Mouse (Mus musculus): ENCODE data around the gene Fv1. TPM values are rescaled to one million over a fixed set of nuclear protein-coding genes. Genes with fewer than 3 reads are reported as not detected.
"Not testable (repeated sequence)": the region's sequence is repeated elsewhere in the genome, so short reads cannot be mapped to it uniquely, and the experiment has no call there.

Fv1 gene
- 1 to 10 TPM; 8.9 to 9.5 TPM for total RNA-seq (2021)

DNA sequence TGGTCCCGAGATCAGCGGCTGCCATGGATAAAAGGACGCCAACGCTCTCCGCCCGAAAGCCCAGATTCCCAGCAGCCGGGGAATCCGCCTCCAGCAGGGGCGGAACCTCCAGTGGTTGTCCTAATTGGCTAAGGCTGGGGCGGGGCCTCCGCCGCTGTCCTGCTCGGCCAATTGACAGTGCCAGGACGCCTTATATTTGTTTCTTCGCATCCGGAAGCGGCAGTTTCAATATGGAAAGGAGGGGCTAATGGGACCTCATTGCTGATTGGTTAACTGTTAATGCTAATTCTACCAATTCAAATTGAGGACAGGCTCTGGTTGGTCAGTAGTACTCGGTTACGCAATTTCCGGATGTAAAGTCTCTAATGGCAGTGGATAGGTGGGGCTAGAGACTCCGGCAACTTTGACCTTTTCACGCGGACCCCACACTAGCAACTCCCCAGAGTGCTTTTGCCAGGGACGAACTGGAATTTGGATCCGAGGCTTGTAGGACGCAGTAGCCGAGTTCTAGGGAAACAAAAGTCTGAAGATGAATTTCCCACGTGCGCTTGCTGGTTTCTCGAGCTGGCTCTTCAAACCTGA, at the start of gene Fv1, which contains the start of gene Miip:
Fv1 (plus strand) TSS at position 530 of the 582 bp plus-strand sequence.
Miip (minus strand) TSS at position 367 of the 582 bp plus-strand sequence.
- peak; percentile 96 to 99 for DNase-seq (ENCODE audit: low spot score in 2 of 2)
- intact Hi-C loops (cut with DNase I) = loop anchor here (5.0 kb wide), 1 partner anchor 69 kb away; the partner anchor contains the start of gene Plod1

DNA sequence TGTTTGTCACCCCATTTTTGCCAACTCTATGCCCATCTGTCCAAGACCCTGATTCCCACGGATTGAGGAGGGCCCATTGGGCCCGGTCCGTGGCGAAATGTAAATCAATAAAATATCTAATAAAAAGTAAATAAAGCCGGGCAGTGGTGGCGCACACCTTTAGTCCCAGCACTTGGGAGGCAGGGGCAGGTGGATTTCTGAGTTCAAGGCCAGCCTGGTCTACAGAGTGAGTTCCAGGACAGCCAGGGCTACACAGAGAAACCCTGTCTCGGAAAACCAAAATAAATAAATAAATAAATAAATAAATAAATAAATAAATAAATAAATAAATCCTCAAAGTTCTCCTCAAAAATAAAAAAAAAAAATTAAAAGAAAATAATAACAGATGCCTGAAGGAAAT, 49.1 kb upstream of the Fv1 start:
- intact Hi-C loops (cut with DNase I) = loop anchor here (10.0 kb wide), 1 partner anchor 255 kb away; no protein-coding TSS in a partner anchor
- not testable (repeated sequence) for DNase-seq (ENCODE audit: low spot score in 2 of 2)

DNA sequence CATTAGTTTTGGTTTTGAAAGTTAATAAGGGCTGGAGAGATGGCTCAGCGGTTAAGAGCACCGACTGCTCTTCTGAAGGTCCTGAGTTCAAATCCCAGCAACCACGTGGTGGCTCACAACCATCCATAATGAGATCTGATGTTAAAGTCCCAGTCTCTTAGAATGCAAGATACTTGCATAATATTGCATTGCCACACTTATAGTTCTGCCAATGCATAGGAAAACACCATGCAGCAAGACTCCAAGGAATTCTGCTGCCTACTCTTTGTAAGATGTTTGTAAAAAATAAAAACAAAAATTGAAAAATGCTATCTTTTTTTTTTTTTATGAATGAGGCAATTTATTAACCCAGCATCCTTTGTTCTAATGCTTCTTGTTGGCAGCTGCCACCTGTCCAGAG, 47.4 kb upstream of the Fv1 start:
- intact Hi-C loops (cut with DNase I); DNase-seq (ENCODE audit: low spot score in 2 of 2): not testable (repeated sequence)

DNA sequence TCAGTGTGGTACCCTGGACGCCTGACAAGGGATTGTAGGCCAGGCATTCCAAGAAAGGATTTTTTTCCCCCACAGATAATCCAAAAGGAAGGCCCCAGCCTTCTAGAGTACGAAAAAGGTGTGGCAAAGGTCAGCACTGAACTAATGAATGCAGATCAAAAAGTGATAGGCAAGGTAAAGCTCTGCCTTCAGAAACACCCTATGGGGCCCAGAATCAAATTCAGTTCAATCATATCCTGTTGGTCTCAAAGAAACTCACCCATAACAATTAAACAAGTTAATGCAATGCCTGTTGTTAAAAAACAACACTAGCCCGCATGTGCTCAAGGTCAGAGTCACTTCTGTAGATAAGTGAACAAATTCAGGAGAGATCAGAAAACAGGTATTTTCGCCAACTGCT, 44.4 kb upstream of the Fv1 start:
- no peak for DNase-seq (ENCODE audit: low spot score in 2 of 2)

DNA sequence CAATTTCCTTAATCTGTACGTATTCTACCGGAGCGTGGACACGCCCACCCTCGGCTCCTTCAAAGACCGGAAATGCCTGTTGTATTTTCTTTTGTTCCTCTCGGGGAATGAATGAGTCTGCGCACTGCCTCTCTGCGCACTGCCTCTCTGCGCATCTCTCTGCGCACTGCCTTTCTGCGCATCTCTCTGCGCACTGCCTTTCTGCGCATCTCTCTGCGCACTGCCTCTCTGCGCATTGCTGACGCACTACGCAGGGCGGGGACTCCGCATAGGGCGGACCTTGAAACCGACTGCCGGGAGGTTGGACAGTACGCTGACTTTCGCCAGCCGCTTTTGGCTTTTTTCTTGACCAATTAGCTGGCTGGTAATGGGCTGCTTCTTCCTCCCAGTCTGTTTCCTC, 29.5 kb upstream of the Fv1 start:
- peak in 1 of 2 experiments; percentile 22 for DNase-seq (ENCODE audit: low spot score in 2 of 2)
- intact Hi-C loops (cut with DNase I) = not testable (repeated sequence)

More for the DNA sequence above, 44.4 kb upstream of the Fv1 start:
- intact Hi-C loops (cut with DNase I) = no loop called here

DNA sequence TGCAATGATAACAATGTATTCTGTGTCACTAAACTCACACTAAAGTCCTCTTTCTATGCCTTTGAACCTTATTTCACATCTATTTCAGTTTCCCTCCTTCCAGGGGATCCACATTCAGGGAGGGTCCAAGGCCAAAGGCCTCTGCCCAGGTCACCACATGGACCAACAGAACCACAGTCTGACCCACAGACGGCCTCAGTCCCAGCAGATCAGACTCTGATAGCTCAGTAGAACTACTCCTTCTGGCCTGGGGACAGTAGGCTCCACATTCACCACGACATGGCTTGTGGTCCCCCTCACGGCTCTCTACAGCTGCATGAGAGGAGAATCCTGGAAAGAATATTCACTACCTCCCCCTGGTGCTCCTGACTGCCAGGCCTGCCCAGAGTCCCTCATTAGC, 25.9 kb upstream of the Fv1 start:
- no peak for DNase-seq (ENCODE audit: low spot score in 2 of 2)
- intact Hi-C loops (cut with DNase I) = no loop called here

DNA sequence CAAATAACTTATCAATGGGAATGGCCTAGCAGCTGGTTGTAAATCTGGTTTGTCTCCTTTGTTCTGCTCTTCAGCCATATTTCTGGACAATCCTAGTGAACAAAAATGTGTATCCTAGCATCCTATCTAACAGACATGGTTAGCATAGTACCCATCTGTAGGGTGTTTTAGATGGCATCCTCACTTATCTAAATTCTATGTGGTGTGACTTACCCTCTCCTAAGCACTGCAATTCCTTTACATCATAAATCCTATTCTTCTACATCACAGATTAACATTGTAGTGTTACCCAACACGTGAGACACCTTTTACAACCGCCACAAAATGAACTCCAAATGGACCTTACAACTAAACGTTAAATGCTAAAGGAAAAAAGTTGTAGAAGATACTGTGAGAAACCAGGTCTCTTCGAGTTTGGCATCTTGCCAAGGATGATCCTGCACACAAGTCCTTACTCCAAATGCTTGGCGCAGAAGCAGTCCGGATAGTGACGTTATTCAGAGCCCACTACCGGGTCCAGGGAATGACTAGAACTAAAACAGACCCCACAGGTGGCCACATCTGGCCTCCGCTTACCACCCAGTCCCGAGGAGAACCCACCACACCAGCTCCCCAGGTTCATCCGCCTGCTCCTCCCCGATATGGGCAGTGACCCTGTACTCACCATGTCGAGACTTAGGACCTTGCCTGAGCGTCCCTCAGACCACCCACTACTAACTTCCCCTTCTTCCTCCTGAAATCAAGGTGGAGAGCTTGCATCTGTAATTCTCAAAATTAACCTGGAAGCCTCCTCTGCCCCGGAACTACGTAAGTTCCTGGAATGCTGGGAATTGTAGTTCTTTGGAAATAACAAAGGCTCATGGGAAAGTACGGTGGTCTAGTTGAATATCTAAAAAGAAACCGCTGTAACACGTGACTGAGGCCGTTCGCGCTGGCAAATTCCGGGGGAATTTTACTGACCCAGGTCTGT, 20.9 kb upstream of the Fv1 start, which contains the start of gene Zfp933:
Zfp933 (minus strand) TSS at position 753 of the 970 bp plus-strand sequence.
- intact Hi-C loops (cut with DNase I) = no loop called here
- DNase-seq (ENCODE audit: low spot score in 2 of 2) = peak; percentile 84 to 95

DNA sequence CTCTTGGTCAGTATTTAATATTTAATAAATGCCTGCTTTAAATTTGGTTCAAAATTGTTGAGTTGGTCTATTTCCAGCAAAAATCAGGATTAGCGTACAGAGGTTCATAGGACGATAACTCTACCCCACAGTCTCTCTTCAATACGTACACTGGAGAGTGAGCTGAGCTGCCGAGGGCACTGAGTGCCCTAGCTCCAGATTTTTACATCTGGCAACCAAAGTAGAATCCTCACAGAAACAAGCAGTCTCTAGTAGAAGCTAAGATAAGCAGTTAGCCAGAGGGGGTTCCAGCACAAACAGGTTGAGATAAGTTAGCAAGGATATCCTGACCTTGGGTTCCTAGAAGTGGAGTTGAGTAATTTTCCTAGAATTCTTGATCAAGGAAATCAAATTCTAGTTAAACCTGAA, 20.2 kb upstream of the Fv1 start:
- intact Hi-C loops (cut with DNase I) = no loop called here
- no peak for DNase-seq (ENCODE audit: low spot score in 2 of 2)

DNA sequence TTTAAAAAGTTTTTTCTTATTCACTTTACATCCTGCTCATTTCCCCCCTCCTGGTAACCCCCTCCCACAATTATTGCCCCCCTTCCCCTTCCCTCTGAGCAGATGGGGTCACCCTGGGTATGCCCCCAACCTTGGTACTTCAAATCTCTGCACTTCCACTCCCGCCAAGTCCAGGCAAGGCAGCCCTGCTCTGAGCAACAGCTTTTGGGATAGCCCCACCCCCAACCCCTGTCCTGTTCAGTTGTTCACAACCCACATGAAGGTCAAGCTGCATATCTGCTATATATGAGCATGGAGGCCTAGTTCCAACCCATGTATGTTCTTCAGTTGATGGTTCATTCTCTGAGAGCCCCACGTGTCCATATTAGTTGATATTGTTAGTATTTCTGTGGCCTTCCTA, 18.0 kb upstream of the Fv1 start:
- DNase-seq (ENCODE audit: low spot score in 2 of 2) = no peak
- intact Hi-C loops (cut with DNase I) = loop anchor here (10.0 kb wide), 1 partner anchor 406 kb away; no protein-coding TSS in a partner anchor

DNA sequence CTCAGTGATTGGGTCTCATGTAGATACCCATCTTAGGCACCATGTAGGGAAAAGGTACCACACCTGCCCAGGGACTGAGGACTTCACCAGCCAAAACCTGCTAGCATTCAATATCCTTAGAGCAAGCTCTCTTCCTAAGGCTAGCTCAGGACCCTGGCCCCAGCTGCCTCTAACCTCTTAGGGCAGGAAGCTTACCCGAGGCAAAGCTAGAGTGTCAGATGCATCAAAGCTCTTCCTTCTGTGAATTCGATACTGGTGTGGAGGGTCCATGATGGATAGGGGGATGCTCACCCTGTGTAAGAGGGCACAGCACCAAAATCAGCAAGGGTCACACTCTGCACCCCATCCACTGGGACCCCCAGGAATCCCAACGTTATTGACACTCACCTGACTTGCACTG, 6.7 kb upstream of the Fv1 start:
- intact Hi-C loops (cut with DNase I) = no loop called here

DNA sequence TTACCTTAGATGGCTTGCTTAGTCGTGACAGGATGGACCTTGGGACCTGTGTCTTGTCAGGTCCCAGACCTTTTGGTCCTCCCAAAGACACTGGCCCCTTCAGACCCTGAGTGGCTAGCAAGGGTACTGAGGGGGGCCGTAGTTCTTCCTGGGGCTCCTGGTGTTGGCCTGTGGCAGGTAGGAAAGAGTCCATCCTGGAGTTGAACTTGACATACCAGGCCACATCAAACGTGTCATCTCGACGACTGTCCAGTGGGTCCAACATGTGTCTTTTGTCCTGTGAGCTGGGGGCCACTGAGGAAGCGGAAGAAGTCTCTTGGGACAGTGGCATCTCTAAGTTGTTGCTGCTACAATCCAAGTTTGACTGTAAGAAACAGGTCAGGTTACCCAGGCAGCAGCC, 3.1 kb upstream of the Fv1 start:
- DNase-seq (ENCODE audit: low spot score in 2 of 2) = no peak
- intact Hi-C loops (cut with DNase I) = loop anchor here (5.0 kb wide), 1 partner anchor 72 kb away; the partner anchor contains the start of gene Plod1

More for the DNA sequence above, 6.7 kb upstream of the Fv1 start:
- no peak for DNase-seq (ENCODE audit: low spot score in 2 of 2)

DNA sequence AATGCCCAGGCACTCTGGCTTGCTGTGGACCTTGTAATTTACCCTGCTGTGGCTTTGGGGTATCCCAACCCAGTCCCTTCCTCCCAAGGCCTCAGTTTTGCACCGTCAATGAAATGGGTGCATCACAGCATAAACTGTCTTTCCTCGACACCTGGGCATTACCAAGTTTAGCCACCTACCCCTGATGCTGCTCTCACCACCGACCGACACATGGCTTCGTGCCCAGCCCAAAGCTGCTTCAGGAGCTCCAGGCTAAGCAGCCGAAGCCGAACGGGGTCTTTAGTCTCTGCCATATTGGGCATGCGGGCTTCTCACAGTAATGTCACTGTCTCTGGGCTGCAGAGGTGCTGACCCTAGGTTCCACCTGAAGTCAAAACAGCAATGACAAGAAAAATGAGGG, 2.7 kb upstream of the Fv1 start:
- no peak for DNase-seq (ENCODE audit: low spot score in 2 of 2)
- intact Hi-C loops (cut with DNase I) = loop anchor here (5.0 kb wide), 1 partner anchor 71 kb away; the partner anchor contains the start of gene Plod1

DNA sequence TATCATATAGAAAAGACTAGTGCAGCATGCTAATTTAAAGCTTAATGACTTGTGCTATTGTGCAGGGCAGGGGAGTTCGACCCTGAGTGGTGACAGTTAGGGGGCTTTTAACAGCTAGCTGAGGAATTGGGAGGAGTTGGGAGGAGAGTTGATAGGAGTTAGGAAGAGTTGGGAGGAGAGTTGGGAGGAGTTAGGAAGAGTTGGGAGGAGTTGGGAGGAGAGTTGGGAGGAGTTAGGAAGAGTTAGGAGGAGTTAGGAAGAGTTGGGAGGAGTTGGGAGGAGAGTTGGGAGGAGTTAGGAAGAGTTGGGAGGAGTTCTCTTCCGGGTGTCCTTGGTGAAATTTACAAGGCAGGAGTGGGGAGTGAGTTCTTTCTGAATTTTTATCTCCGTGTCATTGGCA, 2.0 kb upstream of the Fv1 start:
- not testable (repeated sequence) for DNase-seq (ENCODE audit: low spot score in 2 of 2)
- intact Hi-C loops (cut with DNase I) = loop anchor here (5.0 kb wide), 1 partner anchor 71 kb away; the partner anchor contains the start of gene Plod1

DNA sequence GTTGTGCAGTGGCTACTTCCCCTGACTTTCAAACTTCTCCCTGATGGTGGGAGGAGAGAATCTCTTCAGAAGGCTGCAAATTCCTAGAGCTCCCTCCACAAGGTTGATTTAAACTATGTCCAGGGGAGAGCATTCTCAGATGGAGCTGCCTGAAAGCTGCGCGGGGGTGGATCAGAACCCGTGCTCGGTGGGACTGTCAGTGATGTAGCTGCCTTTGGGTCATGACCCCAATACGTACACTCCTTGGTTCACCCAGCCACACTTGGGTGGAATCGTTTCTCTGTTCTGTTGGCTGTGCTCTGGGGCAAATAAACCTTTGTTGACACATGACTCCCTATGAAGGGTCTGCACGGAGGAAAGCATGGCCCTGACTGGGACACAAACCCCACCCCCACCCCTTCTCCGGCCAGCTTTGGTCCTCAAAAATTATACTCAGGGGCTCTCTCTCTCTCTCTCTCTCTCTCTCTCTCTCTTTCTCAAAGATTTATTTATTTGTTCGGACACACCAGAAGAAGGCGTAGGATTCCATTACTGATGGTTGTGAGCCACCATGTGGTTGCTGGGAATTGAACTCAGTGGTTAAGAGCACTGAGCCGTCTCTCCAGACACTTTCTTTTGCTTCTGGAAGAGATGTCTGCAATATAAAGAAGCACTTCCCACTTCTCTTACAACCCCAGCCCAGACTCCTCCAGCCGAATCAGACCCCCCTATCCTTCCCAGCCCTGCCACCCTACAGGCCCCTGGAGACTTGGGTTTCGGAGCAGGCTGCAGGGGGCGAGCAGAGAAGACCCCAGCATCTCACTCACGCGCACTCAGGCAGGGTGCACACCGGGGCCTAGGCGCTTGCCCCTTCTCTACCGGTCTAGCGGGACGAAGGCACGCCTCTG, 973 bp upstream of the Fv1 start:
- DNase-seq (ENCODE audit: low spot score in 2 of 2) = no peak
- intact Hi-C loops (cut with DNase I) = loop anchor here (5.0 kb wide), 1 partner anchor 69 kb away; the partner anchor contains the start of gene Plod1

DNA sequence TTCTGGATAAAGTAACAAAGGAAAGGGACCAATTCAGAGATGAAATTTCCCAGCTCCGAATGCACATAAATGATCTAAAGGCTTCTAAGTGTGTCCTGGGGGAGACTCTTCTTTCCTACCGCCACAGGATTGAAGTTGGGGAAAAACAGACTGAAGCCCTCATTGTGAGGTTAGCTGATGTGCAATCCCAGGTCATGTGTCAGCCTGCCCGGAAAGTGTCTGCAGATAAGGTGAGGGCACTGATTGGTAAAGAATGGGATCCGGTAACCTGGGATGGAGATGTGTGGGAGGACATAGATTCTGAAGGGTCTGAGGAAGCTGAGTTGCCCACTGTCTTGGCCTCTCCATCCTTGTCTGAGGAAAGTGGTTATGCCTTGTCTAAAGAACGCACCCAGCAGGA, 459 bp downstream of the Fv1 start:
- intact Hi-C loops (cut with DNase I) = loop anchor here (5.0 kb wide), 1 partner anchor 68 kb away; the partner anchor contains the start of gene Plod1
- no peak for DNase-seq (ENCODE audit: low spot score in 2 of 2)

DNA sequence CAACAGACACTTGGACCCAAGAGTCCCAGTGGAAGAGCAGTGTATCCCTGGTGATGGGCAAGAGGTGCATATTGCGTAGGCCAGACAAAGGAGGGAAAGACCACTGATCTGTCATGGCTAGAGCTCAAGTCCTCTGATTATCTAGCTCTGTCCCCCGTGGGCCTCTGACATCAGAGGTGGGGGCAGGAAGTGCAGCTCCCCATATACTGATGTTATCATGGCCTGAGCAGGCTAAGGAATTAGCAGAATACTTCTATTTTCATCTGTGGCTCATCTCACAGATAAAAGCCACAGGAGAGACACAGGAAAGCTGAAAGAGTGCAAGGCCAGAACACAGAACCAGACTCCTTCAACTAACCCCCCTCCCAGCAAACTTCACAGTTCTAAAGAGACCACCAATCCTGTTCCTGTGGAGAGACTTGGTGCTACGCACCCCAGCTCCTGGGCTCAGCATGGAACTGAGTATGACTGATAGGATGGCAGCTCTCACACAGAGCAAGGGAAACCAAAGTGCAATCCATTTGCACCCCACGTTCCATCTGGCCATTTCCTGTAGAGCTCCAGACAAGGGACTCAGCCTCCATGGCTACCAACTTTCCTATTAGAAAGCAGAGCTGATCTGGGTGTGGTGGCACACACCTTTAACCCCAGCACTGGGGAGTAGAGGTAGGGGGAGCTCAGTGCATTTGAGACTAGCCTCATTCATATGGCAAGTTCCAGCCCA, 7.2 kb downstream of the Fv1 start:
- intact Hi-C loops (cut with DNase I) = no loop called here
- no peak for DNase-seq (ENCODE audit: low spot score in 2 of 2)

DNA sequence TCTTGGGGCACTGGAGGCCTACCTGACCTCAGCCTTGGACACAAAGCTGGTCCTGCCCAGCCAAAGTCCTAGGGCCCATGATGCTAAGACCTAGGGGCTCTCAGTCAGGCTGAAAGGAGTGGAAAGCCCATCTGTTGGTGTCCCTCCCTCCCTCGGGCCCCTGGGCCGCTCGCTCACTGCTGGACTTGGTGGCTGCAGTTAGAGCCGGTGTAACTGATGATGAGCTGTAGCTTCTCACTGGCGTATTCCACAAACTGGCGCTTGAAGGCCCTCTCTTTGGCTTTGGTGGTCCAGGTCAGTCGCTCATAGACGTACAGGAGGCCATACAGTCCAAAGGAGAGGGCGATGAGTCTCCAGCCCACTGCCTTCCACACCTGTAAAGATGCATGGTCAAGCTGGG, 9.8 kb downstream of the Fv1 start:
- no peak for DNase-seq (ENCODE audit: low spot score in 2 of 2)
- intact Hi-C loops (cut with DNase I) = no loop called here

DNA sequence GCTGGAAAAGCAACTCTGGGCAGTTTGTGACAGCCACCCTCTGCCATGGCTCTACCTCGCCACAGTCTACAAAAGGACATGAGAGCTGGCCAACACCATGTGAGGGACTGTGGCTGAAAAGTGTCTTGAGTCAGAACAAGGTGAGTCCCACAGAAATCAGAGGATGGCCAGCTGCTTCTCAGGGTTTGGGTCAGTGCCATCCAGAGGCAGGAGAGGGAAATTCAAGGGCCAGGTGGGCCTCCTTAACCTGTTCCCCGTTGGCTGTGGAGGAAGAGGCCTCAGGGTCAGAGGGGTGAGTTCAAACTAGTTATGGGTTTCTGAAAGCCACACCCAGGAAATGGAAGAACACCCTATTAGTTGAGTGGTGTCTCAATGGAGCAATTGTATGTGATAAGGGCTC, 10.7 kb downstream of the Fv1 start:
- intact Hi-C loops (cut with DNase I) = no loop called here
- DNase-seq (ENCODE audit: low spot score in 2 of 2) = no peak

DNA sequence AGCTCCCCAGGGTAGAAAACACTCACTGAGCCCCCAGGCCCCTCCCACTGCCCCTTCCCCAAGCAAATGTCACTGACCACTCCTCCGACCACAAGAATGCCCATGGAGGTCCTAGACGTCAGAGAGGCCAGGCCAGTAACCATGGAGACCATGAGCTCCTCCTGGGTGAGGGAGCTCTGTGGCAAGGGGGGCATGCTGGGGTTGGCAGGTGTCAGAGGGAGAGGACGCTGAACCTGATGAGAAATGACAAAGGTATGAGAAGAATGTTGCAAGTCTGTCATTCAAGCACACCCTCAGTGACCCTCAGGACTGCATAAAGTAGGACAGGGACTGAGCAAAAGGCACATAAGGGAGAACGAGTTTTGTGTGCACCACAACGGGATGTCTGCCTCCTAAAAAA, 11.1 kb downstream of the Fv1 start:
- no peak for DNase-seq (ENCODE audit: low spot score in 2 of 2)
- intact Hi-C loops (cut with DNase I) = no loop called here

Measured in left cerebral cortex, postnatal 25 days (tissue).